In genomic region chr11:102146005-102146404, GRCm38 (mm10) we compare ENCODE assay signal across 9 mouse cellular contexts. TPM values are rescaled to one million over a fixed set of nuclear protein-coding genes. Genes with fewer than 3 reads are reported as not detected.
DNase-seq lines count a peak whose midpoint lies in the region; ATAC-seq and TF ChIP-seq lines count a peak whose summit lies in the region.
"Had no signal": no experiment of that assay in that cellular context is flagged by ENCODE, and none has a peak within 500 bp of the region (broad histone marks: within the 10 kb centered on the region; RNA-seq: fewer than 3 reads in every experiment).

No protein-coding gene starts in this region.

- intact Hi-C loops in heart, postnatal 14 days (cut with DNase I), result no loop called here
- intact Hi-C loops in left cerebral cortex, postnatal 25 days (cut with DNase I), result no loop called here

- peak overlapping the region; percentile 47 for H3K4me3 ChIP-seq in heart, embryonic 12.5 days
- H3K4me3 ChIP-seq in MEL (ENCODE audit: control insufficient read depth in 1 of 2, insufficient read depth in 1 of 2, low read depth in 2 of 2, low read length in 2 of 2), result peak overlapping the region; percentile 46 to 75
- H3K4me3 ChIP-seq in hindbrain, embryonic 14.5 days (replicated peaks; ENCODE audit: low read length), result 0 out of 2 replicates have a peak overlapping the region, but pooled peaks have one; percentile 15
- H3K4me3 ChIP-seq in liver, embryonic 12.5 days, result peak overlapping the region; percentile 58

- no peak for ATAC-seq in heart, embryonic 12.5 days (ENCODE audit: insufficient number of reproducible peaks, low FRiP score)
- no peak for ATAC-seq in hindbrain, embryonic 14.5 days (ENCODE audit: low FRiP score)
- peak; percentile 46; the same call in 1 of the 2 replicates for ATAC-seq in liver, embryonic 12.5 days

- TF ChIP-seq EP300 in MEL (IDR thresholded peaks at IDR 0.05; ENCODE audit: low read depth in 1 of 2, low read length in 2 of 2), result peak; percentile 18 to 52; a peak in 2 of 4 replicates

- H3K27ac ChIP-seq in heart, embryonic 12.5 days (ENCODE audit: poor library complexity, severe bottlenecking), result no peak overlapping the region
- H3K27ac ChIP-seq in MEL (ENCODE audit: control insufficient read depth, low read depth, low read length), result no peak overlapping the region
- H3K27ac ChIP-seq in hindbrain, embryonic 14.5 days, result no peak overlapping the region
- peak overlapping the region; percentile 63; the same call in 1 of the 2 replicates for H3K27ac ChIP-seq in liver, embryonic 12.5 days

- peak in 1 of 2 experiments; percentile 21; a peak in 1 of 4 replicates for TF ChIP-seq POLR2A in MEL (IDR thresholded peaks at IDR 0.05; ENCODE audit: control insufficient read depth in 1 of 2, insufficient read depth in 1 of 2, low read depth in 1 of 2, low read length in 2 of 2, poor library complexity in 1 of 2)

- H3K4me1 ChIP-seq in heart, embryonic 12.5 days (replicated peaks), result peaks cover 33% of the 10 kb centered on the region
- H3K4me1 ChIP-seq in MEL (ENCODE audit: control insufficient read depth in 1 of 2, insufficient read depth in 2 of 2, low read length in 2 of 2), result peaks cover 0 to 14% of the 10 kb centered on the region in 2 experiments; a peak in 2 of 4 replicates
- H3K4me1 ChIP-seq in hindbrain, embryonic 14.5 days (replicated peaks; ENCODE audit: control insufficient read depth, insufficient read depth, low read length), result no peaks in the 10 kb centered on the region; the same call in 1 of the 2 replicates
- H3K4me1 ChIP-seq in liver, embryonic 12.5 days, result peaks cover 31% of the 10 kb centered on the region

- no peak for TF ChIP-seq CTCF in MEL (IDR thresholded peaks at IDR 0.05 in 2 of 3, conservative IDR thresholded peaks at IDR 0.05 in 1 of 3; ENCODE audit: control insufficient read depth in 1 of 3, insufficient read depth in 1 of 3, low read depth in 2 of 3, low read length in 3 of 3, poor library complexity in 1 of 3, severe bottlenecking in 1 of 3)

- 0 out of 2 replicates have a peak overlapping the region, but pooled peaks have one; percentile 48 for H3K9ac ChIP-seq in heart, embryonic 12.5 days
- H3K9ac ChIP-seq in MEL (ENCODE audit: control insufficient read depth, low read depth, low read length, poor library complexity, severe bottlenecking), result peak overlapping the region; percentile 71
- no peak overlapping the region for H3K9ac ChIP-seq in hindbrain, embryonic 14.5 days
- peak overlapping the region; percentile 57 for H3K9ac ChIP-seq in liver, embryonic 12.5 days

- H3K9me3 ChIP-seq in heart, embryonic 12.5 days (replicated peaks), result no peaks in the 10 kb centered on the region
- no peaks in the 10 kb centered on the region for H3K9me3 ChIP-seq in MEL (replicated peaks; ENCODE audit: insufficient read depth, low read length)
- H3K9me3 ChIP-seq in hindbrain, embryonic 14.5 days (ENCODE audit: control insufficient read depth, low read length), result no peaks in the 10 kb centered on the region
- H3K9me3 ChIP-seq in liver, embryonic 12.5 days (replicated peaks), result no peaks in the 10 kb centered on the region

- no peaks in the 10 kb centered on the region for H3K36me3 ChIP-seq in heart, embryonic 12.5 days
- no peaks in the 10 kb centered on the region for H3K36me3 ChIP-seq in MEL (ENCODE audit: control insufficient read depth in 1 of 2, insufficient read depth in 2 of 2, low read length in 2 of 2)
- no peaks in the 10 kb centered on the region for H3K36me3 ChIP-seq in hindbrain, embryonic 14.5 days (replicated peaks; ENCODE audit: control insufficient read depth, insufficient read depth)
- H3K36me3 ChIP-seq in liver, embryonic 12.5 days, result peaks cover 4% of the 10 kb centered on the region; the same call in 1 of the 2 replicates

- no peak for TF ChIP-seq RAD21 in MEL (IDR thresholded peaks at IDR 0.05; ENCODE audit: low read depth, low read length)

- whole genome bisulfite sequencing in heart, embryonic 12.5 days, result 3% methylated on average over 16 of the region's 16 CpGs
- 5% methylated on average over 16 of the region's 16 CpGs for WGBS in hindbrain, embryonic 14.5 days
- 3% methylated on average over 16 of the region's 16 CpGs for WGBS in liver, embryonic 12.5 days (ENCODE audit: insufficient replicate concordance)

- H3K4me2 ChIP-seq in heart, embryonic 12.5 days, result peak overlapping the region; percentile 75
- no peak overlapping the region for H3K4me2 ChIP-seq in hindbrain, embryonic 14.5 days (replicated peaks)
- peak overlapping the region; percentile 77 for H3K4me2 ChIP-seq in liver, embryonic 12.5 days

- peaks cover 69% of the 10 kb centered on the region for H3K27me3 ChIP-seq in heart, embryonic 12.5 days (replicated peaks)
- H3K27me3 ChIP-seq in MEL (ENCODE audit: control insufficient read depth in 1 of 2, insufficient read depth in 2 of 2, low read length in 2 of 2), result no peaks in the 10 kb centered on the region
- H3K27me3 ChIP-seq in hindbrain, embryonic 14.5 days (ENCODE audit: control insufficient read depth, insufficient read depth, low read length), result peaks cover 73% of the 10 kb centered on the region
- H3K27me3 ChIP-seq in liver, embryonic 12.5 days (replicated peaks), result peaks cover 81% of the 10 kb centered on the region

- no peaks in the 10 kb centered on the region for H3K79me2 ChIP-seq in MEL (ENCODE audit: control insufficient read depth, insufficient read depth, low read length, poor library complexity)

- no peak for DNase-seq in heart, postnatal 14 days
- DNase-seq in MEL (ENCODE audit: low read depth, low spot score), result peak; percentile 72
- no peak for DNase-seq in hindbrain, embryonic 14.5 days (ENCODE audit: low spot score)
- DNase-seq in cerebellum, adult 9-10 months, result no peak
- no peak for DNase-seq in gastrocnemius, adult 18-20 months (ENCODE audit: low spot score)
- no peak for DNase-seq in left cerebral cortex, postnatal 25 days (ENCODE audit: low spot score in 2 of 2)

TF ChIP-seq in MEL, 35 proteins besides CTCF, POLR2A, EP300 and RAD21 (continues in another document):
- TF ChIP-seq UBTF (IDR thresholded peaks at IDR 0.05; ENCODE audit: borderline replicate concordance, insufficient read depth, low read depth, low read length) (no peak), NELFE (IDR thresholded peaks at IDR 0.05; ENCODE audit: low read depth, low read length) (peak; percentile 47), MAZ (IDR thresholded peaks at IDR 0.05; ENCODE audit: low read depth, low read length) (peak; percentile 53; the same call in 1 of the 2 replicates), MXI1 (IDR thresholded peaks at IDR 0.05; ENCODE audit: low read depth, low read length) (0 out of 2 replicates have a peak, but pooled peaks have one; percentile 7)

RNA-seq across cellular contexts. Expression of gene Nags, which starts 0.7 kb away (rescaled TPM):
- polyA plus RNA-seq in heart, embryonic 12.5 days (2016; fragmentation: Nextera tagmentation; extraction: Ambion mirVana), result 0.11 TPM in 1 of 2 replicates, not detected in the other
- not detected for total RNA-seq in heart, postnatal 14 days (2021)
- 5.4 and 6.6 TPM in 2 replicates for total RNA-seq in MEL (2012; rRNA removed)
- polyA plus RNA-seq in MEL (2012; ENCODE audit: insufficient read depth in 1 of 2, insufficient read length in 2 of 2, low read depth in 1 of 2, low replicate concordance in 2 of 2, missing spikeins in 1 of 2), result 1 to 10 TPM in 1 of 2 experiments, not detected in 1; 9.7 TPM
- 0.09 TPM in 1 of 2 replicates, not detected in the other for polyA plus RNA-seq in hindbrain, embryonic 14.5 days (2014; fragmentation: Nextera tagmentation; extraction: Ambion mirVana)
- 7.7 and 8.8 TPM in 2 replicates for polyA plus RNA-seq in liver, embryonic 12.5 days (2016; fragmentation: Nextera tagmentation; extraction: Ambion mirVana)
- not detected for total RNA-seq in gastrocnemius, adult 18-20 months (2021)
- not detected for total RNA-seq in left cerebral cortex, postnatal 25 days (2021)
- polyA plus RNA-seq: neural tube, embryonic 11.5 days had no signal

RNA-seq across cellular contexts. Expression of gene Tmem101, which starts 10.2 kb away (rescaled TPM):
- polyA plus RNA-seq in heart, embryonic 12.5 days (2016; fragmentation: Nextera tagmentation; extraction: Ambion mirVana), result 36.8 and 37.6 TPM in 2 replicates
- 10 to 100 TPM; 14.5 TPM for total RNA-seq in heart, postnatal 14 days (2021)
- 43.9 and 45.1 TPM in 2 replicates for total RNA-seq in MEL (2012; rRNA removed)
- 10 to 100 TPM in 1 of 2 experiments, not detected in 1; 30.1 TPM for polyA plus RNA-seq in MEL (2012; ENCODE audit: insufficient read depth in 1 of 2, insufficient read length in 2 of 2, low read depth in 1 of 2, low replicate concordance in 2 of 2, missing spikeins in 1 of 2)
- polyA plus RNA-seq in hindbrain, embryonic 14.5 days (2014; fragmentation: Nextera tagmentation; extraction: Ambion mirVana), result 32.7 and 35.0 TPM in 2 replicates
- 16.3 TPM in 2 replicates for polyA plus RNA-seq in liver, embryonic 12.5 days (2016; fragmentation: Nextera tagmentation; extraction: Ambion mirVana)
- 1 to 10 TPM; 9.3 to 9.8 TPM for total RNA-seq in gastrocnemius, adult 18-20 months (2021)
- total RNA-seq in left cerebral cortex, postnatal 25 days (2021), result 10 to 100 TPM; 24.8 to 28.0 TPM

RNA-seq across cellular contexts. Expression of gene Pyy, which starts 38.4 kb away (rescaled TPM):
- polyA plus RNA-seq in heart, embryonic 12.5 days (2016; fragmentation: Nextera tagmentation; extraction: Ambion mirVana), result not detected in 2 replicates
- not detected for total RNA-seq in heart, postnatal 14 days (2021)
- total RNA-seq in MEL (2012; rRNA removed), result not detected in 2 replicates
- not detected for polyA plus RNA-seq in MEL (2012; ENCODE audit: insufficient read depth in 1 of 2, insufficient read length in 2 of 2, low read depth in 1 of 2, low replicate concordance in 2 of 2, missing spikeins in 1 of 2)
- polyA plus RNA-seq in hindbrain, embryonic 14.5 days (2014; fragmentation: Nextera tagmentation; extraction: Ambion mirVana), result 4.3 and 4.4 TPM in 2 replicates
- polyA plus RNA-seq in liver, embryonic 12.5 days (2016; fragmentation: Nextera tagmentation; extraction: Ambion mirVana), result 0.32 TPM in 1 of 2 replicates, not detected in the other
- not detected for total RNA-seq in gastrocnemius, adult 18-20 months (2021)
- total RNA-seq in left cerebral cortex, postnatal 25 days (2021), result not detected
- polyA plus RNA-seq: neural tube, embryonic 11.5 days had no signal

RNA-seq across cellular contexts. Expression of gene Lsm12, which starts 39.1 kb away (rescaled TPM):
- 90.9 and 94.3 TPM in 2 replicates for polyA plus RNA-seq in heart, embryonic 12.5 days (2016; fragmentation: Nextera tagmentation; extraction: Ambion mirVana)
- 10 to 100 TPM; 44.4 to 47.6 TPM for total RNA-seq in heart, postnatal 14 days (2021)
- 74.2 and 75.0 TPM in 2 replicates for total RNA-seq in MEL (2012; rRNA removed)
- 100 to 1,000 TPM; 128 to 150 TPM for polyA plus RNA-seq in MEL (2012; ENCODE audit: insufficient read depth in 1 of 2, insufficient read length in 2 of 2, low read depth in 1 of 2, low replicate concordance in 2 of 2, missing spikeins in 1 of 2)
- polyA plus RNA-seq in hindbrain, embryonic 14.5 days (2014; fragmentation: Nextera tagmentation; extraction: Ambion mirVana), result 78.6 and 81.9 TPM in 2 replicates
- 84.3 and 85.8 TPM in 2 replicates for polyA plus RNA-seq in liver, embryonic 12.5 days (2016; fragmentation: Nextera tagmentation; extraction: Ambion mirVana)
- 100 to 1,000 TPM; 102 to 105 TPM for total RNA-seq in gastrocnemius, adult 18-20 months (2021)
- total RNA-seq in left cerebral cortex, postnatal 25 days (2021), result 10 to 100 TPM; 58.3 to 66.4 TPM

RNA-seq across cellular contexts. Expression of gene G6pc3, which starts 43.4 kb away (rescaled TPM):
- polyA plus RNA-seq in heart, embryonic 12.5 days (2016; fragmentation: Nextera tagmentation; extraction: Ambion mirVana), result 27.1 and 28.0 TPM in 2 replicates
- total RNA-seq in heart, postnatal 14 days (2021), result 10 to 100 TPM; 35.0 to 35.7 TPM
- 46.4 and 48.9 TPM in 2 replicates for total RNA-seq in MEL (2012; rRNA removed)
- 100 to 1,000 TPM in 1 of 2 experiments, not detected in 1; 104 TPM for polyA plus RNA-seq in MEL (2012; ENCODE audit: insufficient read depth in 1 of 2, insufficient read length in 2 of 2, low read depth in 1 of 2, low replicate concordance in 2 of 2, missing spikeins in 1 of 2)
- polyA plus RNA-seq in hindbrain, embryonic 14.5 days (2014; fragmentation: Nextera tagmentation; extraction: Ambion mirVana), result 39.9 and 42.3 TPM in 2 replicates
- polyA plus RNA-seq in liver, embryonic 12.5 days (2016; fragmentation: Nextera tagmentation; extraction: Ambion mirVana), result 18.0 and 19.7 TPM in 2 replicates
- total RNA-seq in gastrocnemius, adult 18-20 months (2021), result 10 to 100 TPM; 60.4 to 61.1 TPM
- 10 to 100 TPM; 55.7 to 61.8 TPM for total RNA-seq in left cerebral cortex, postnatal 25 days (2021)
